Mouse (Mus musculus) ZHBTc4 (cell line): ENCODE measurements around the gene Ephb2.

Experiments used
- DNase-seq: peaks from one replicate; pipeline ENCODE4 v3.0.0-alpha.2; 2011; ENCODE audit warnings: low read depth, low spot score

The Ephb2 gene

DNA sequence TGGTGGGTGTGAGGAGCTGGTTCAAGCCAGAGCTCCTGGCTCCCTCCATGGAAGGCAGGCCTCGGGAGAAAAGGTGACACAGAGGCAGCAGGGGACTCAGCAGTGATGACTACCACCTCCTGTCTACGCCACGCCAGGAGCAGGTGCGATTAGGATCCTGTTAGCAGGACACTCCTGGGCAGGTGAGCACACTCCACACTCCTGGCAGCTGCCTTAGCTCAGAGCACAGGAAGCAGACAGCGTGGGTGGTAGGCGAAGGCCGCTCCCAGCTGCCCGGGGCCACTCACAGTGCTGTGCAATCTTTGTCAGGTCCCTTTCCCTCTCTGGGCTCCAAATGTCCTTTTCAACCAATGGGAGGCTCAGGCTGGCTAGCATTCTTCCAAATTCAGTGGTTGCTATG, 34.3 kb downstream of the Ephb2 start:
- peak; percentile 41 for DNase-seq

DNA sequence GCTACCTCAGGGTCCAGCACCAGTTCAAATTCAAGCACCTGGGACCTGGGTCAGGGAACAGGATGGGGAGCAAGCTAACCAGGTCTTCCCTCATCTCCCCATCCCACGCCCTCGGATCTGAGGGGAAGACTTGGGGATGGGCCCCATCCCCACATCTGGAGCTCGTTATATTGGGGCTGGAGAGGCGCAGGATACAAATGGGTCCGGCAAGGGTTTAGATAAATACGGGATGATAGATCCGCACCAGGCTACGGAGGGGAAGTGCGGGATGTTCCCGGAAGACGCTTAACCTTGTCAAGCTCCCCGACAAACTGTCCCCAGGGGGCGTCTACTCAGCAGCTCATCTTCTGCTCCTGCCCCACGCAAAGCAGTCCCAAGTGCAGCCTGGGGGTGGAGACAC, 35.4 kb downstream of the Ephb2 start:
- no peak for DNase-seq

DNA sequence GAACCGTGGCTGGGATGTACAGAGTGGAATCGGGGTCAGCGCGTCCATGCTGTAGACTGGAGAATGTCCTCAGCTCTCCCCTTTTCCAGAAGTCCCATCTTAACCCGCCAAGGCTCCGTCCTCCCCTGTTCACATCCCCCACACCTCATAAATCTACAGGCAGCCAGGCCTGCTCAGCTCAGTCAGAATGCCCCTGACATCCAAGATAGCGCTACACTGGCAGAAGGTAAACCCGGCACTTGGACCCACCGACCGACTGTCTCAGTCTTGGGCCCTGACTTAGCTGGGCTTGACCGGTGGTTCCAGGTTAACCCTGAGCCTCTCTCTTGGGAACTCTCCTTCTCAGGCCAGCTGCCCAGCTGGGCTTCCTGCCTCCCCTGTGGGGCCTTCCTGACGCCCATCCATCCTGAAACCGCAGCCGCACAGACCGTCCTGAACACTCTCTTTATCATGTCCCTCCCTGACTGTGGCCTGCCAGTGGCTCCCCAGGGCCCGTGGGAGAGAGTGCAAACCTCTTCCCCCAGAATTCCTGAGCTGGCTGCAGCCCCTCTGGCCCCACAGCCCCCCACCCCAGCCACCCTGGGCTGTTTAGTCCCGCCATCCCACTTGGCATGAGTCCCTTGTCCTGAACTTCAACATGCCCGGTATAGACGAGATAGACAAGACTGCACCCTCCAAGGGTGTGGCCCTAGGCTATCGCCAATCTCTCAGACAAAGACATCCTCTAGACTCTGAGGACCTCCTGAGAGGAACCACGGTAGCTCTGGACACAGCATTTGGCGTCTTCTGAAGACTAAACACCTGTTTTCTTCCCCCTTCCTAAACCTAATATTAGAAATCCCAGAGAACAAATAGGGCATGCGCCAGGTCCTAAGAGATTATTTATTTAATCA, 37.9 kb downstream of the Ephb2 start:
- no peak for DNase-seq

DNA sequence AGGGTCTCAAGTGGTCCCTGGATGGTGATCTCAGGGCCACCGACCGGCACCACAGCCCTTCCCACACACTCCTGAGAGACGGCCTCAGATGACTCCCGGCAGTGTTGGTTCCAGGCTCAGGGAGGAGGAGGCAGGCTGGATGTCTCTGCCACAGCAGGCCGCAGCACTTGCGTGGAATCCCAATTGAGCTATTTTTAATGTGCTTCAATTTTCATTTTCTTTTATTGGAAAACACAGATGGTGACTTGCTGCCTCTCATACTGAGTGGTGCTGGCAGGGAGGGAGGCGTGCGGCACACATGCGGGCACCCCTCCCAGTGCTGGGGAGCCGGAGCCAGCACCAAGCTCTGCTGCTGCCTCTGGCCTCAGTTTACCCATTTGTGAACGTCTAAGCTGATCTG, 42.5 kb downstream of the Ephb2 start:
- no peak for DNase-seq

DNA sequence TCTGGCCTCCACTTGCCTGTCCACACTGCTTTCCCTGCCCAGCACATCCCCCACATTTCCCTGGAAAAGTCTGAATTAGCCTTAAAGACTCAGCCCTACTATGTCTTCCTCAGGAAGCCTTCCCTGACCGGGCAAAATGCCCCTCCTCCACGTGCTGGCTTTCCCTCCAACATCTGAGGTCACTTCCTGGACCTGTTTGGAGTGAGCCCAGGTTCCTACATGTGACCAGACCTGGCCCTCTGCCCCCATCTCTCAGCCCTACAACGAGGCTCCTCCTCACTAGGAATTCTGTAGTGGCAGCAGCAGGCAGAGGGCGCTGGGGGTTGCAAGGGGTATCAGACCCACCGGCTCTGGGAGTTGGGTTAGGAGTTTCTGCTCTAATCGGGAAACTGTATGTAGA, 46.0 kb downstream of the Ephb2 start:
- DNase-seq: no peak

DNA sequence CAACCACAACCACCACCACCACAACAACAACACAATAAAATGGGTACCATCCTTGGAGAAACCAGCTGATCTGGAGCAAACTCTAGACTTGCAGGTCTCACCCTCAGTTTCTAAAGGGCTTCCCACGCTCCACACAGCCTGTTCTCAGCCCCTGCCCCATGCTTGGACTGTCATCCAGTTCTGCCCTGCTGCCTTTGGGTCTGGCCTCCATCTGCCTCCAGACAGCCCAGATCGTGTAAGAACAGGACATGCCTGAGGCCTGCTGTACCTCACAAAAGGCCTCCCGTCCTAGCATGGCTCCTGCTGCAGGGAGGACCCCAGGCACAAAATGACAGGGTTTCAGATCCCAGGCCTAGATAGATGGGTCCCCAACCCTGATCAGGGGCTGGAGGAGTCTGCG, 48.4 kb downstream of the Ephb2 start:
- no peak for DNase-seq

DNA sequence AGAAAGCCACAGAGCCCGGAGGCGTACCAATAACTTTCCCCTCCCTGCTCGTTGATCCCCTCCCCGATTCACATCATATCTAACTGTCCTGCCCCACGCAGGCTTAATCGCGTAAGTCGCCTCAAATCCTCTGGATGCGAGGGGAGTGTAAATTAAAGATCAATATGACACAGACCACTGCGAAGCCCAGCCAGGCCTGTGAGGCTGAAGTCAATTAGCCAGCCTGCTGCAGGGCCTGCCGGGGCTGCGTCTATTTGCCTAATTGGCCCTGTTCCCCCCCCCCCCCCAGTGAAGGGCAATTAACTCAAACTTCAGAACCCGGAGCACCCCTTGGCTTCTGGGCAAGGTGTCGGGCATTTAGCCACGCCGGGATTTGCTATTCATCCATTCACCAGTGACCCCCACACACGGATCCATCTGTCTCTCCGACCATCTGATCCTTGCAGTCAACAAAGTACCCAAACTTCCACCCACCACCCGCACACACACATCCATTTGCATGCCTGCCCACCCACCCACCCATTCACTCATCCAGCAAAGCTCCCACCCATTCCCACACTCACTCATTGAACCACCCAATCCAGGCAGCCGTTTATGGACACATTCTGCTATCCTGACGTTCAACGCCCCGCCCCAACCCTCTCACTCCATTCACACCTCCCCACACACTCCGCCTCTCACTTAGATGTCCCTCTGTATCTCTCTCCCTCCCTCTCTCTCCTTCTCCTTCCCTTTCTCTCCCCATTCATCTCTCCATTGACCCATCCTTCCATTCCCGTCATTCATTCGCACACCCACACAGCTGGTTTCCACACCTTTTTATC, 49.1 kb downstream of the Ephb2 start:
- no peak for DNase-seq

DNA sequence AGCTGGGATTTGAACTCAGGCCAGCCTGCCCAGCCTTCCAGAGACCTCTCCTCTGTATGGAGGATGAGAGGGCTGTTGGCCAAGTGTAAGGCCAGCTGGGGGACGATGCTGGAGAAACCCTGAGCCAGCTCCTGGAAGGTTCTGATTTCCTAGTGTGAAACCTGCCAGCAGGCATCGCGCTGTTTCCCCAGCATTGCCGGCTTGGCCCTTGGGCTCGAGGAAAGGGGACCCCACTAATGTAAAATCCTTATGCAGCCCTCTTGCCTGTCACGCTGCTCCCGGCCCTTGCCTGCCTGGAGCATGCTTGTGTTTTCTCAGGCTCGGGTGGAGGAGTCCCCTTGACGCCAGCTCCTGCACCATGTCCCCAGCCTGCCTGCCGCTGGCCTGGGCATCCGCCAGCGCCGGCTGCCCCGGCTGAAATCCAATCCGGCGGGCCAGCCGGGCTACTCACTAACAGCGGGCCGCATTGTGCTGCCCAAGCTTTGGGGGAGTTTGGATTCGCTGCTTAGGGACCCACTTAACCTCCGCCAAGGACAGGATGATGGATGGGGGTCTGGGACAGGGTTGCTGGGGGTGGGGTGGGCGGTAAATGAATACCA, 52.1 kb downstream of the Ephb2 start:
- DNase-seq: no peak

DNA sequence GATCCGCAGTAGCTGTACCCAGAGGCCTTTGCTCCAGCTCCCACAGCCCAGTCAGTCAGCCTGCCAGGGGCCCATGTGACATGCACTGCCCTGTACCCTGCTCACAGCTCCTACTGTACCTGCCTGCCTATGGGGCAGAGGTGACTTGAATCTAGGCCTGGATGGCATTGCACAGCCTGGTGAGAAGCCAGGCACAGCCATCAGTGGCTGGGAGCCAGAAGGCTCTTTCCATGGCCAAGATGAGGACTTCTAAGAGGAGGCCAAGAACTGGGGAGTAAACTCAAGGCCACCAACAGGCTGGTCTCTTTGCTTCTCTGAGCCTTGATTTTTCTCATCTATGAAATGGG, 53.2 kb downstream of the Ephb2 start:
- no peak for DNase-seq

DNA sequence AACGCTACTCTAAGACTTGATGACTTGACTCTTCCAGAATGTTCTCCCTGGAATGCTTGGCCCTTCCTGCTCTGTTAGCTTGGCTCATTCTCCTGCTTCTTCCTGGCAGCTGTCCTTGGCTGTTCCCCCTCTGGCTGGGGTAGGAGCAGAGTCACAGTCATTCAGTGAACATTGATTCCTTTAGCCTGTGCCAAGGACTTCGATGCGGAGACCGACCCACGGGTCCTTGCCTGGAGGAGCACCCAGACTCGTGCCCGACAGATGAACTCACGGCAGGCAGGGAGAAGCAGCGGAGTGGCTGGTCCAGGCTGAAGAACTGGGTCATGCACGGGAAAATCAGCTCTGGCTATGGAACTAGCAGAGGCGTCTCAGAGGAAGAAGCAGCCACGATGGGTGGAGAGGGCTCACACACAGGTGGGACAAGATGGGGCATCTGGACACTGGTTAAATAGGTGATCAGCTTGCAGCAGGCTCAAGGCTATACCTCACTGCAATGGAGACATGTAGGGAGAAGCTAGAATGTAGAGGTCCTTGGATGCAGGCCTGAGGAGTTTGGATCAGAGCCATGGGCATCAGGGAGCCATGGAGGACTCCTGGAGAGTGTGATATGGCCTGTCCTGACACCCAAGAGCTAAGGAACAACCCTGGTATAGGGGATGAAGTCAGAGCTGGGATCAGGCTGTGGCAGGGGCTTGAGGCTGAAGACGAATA, 53.8 kb downstream of the Ephb2 start:
- DNase-seq: no peak

DNA sequence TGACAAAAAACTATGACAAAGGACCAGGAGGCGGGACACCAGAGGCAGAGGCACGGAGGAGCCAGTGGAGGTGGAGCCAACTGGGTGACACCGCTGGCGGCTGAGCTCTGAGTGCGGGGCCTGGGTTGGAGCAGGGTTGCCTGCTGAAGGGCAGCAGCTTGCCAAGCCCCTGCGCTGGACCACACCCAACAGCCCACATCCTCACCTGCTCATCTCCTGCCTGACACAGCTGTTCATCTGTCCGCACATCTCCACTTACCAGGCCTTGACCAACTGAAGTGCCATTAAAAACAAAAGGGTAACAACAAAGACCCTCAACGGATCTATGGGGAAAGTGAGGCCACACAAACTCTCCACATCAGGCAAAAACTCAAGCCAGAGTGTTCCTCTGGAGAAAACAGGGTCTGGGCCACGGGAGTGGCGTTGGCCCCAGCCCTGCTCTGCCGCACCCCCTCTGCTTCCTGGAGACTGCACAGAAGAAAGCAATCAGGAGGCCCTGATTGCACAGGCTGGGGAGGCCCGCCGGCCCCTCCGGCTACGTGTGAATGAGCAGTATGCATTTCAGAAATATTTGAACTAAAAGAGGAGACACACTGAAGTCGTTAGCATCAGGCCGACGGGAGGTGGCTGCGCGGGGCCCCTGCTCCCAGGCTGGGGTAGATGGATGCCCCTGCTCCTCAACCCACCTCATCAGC, 55.4 kb downstream of the Ephb2 start:
- peak; percentile 30 for DNase-seq

DNA sequence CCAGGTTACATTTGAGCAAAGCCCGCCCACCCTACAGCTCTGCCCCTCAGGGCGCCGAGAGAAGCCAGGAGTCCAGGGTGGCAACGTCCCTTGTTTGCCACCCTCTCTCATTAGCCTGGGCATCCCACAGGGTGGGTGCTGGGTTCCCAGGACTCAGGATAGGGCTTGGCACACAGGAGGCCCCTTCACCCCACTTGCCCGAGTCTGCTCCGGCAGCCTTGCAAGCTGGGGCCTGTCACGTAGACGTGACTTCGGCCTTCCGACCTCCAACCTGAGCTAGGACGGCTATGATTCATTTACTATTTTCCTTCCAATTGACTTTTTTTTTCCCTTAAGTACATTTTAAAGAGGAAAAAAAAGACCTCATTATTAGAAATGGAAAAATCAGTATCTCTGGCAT, 56.6 kb downstream of the Ephb2 start:
- DNase-seq: no peak

DNA sequence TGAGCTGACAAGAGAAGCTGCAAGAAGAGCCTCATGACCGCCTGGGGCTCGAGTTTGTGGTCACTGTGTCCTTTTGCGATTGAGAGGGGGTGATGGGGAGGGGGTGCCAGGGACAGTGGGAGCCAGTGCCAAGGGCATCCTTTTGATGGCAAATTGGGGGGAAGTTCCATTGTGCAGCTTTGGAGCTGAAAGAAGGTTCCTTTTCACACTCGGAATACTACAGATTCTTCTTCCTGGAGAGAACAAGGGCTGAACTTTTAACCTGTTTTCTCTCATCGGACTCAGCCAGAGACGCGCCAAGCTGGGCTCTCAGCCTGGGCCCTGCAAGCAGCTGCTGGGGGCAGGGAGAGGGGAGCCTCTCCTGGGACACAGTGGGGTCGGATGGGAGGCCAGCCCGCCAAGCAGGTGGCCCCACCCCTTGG, 59.3 kb downstream of the Ephb2 start:
- DNase-seq: no peak

DNA sequence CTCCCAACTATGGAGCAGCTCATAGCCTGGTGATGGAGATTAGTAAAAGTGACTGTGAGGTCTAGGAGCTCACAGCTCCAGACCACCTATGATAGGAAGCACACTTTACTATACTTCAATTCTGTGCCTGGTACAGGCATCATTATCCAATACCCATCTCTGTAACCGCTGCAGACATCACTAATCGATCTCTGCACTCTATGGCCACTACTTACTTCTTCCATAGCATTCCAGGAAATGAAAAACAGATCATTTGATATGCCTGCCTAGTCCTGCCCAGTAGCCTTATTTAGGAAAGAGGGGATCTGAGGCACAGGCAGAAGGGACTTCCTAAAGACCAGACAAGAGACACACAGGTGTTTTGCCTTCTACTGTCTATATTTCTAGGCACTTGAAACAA, 59.9 kb downstream of the Ephb2 start:
- DNase-seq: peak; percentile 55

DNA sequence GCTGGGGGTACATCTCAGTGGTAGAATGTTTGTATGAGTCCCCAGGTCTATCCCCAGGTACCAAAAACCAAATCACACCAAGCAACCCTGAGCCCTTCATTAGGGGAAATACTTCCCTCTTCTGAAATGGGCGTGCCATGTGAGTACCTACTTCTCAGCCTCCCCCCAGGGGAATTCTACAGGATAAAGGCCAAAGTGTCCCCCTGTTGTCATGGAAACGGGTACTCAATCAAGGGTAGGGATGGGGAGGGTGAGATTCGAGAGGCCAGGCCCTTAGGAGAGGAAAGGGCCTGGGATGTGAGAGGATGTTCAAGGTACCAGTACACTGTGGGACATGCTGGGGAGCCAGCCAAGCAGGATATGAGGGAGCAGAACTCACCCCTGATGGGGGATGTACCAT, 61.6 kb downstream of the Ephb2 start:
- no peak for DNase-seq

DNA sequence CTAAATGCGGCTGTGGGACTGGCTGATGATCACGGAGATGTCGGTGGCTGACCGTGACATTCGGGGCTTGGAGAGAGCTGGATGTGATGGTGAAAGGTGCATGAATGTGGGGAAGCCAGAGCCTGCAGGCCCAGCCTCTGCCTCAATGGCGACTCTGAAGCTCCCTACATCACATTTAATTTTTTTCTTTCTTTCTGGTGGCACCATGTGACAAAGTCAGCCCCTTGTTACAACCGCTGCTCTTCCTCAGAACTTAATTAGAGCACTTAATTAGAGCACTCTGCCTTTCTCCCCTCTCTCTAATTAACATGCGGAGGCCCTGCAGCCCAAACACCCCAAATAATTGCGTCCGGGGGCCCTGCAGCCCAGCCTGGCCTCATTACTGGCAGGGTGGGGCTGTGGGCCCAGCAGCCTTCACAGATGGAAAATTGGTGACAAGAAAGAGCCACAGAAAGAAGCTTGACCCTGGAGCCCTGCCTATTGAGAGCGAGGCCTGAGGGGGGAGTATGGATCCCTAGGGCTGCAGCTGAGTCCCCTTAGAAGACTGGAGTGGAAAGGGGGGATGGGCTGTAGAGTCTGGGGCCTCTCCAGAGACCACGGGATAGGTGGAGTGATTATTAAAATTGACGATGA, 62.7 kb downstream of the Ephb2 start:
- DNase-seq: no peak

DNA sequence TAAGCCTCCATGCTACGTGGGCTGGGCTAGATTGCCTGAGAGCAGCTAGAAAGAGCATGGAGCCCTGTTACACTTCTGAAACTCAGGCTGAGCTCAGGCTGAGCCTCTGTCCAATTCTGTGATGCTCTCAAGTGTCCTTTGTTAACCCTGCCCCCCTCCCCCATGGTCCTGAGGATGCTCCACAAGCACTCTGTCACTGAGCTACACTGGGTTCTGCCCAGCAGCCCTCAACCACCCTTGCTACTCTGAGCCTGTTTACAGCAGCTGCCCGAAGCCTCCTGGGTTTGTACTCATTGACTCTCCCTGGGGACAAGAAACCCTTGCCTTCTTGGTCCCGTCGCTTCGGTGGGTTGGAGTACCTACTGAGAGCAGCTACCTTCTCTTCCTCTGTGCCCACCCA, 63.5 kb downstream of the Ephb2 start:
- DNase-seq: no peak

DNA sequence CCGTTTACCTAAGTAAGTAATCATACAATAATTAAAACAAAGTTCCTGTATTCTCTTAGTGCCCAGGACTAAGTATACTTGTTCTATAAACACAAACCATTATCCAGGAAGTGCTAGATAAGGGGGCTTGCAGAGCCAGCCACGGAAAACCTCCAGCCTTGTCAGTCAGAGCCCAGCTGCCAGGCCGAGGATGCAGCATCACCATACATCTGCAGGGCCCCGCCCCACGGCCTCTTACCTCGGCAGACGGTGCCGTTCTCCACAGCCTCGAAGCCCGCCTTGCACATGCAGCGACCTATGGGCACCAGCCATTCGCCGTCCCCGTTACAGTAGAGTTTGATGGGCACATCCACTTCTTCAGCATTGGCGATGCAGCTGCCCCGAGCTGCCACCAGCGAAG, 65.1 kb downstream of the Ephb2 start:
- peak; percentile 48 for DNase-seq

DNA sequence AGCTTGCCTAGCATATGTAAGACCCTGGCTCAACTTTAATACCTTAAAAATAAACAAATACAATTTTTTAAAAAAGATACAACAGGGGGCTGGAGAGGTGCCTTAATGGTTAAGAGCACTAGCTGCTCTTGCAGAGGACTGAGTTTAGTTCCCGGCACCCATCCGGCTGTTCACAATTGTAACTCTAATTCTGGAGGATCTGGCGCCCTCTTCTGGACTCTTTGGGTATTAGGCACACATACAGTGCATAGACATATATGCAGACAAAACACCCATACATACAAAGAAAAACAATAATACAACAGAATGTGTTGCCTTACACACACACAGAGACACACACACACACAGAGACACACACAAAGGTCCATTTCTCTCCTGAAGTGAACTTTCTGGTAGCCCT, 67.3 kb downstream of the Ephb2 start:
- DNase-seq: peak; percentile 44

DNA sequence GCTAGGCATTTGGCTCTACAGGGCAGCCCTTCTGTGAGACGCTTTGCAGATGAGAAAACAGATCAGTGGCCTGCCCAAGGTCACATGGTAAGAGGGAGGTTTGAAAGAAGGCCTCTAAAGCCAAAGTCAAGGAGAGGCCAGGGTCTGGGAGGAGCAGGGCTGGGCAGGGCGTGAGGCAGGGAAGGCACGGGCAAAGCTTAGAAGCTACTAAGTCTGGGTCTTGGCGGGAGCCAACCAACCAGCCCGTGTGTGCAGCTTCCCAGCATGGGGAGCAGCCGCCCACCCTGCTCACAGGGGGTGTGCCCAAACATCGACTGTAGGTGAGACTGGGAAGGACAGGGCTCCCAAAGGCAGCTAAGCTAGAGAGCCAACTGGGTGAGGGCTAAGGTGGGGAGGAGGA, 70.7 kb downstream of the Ephb2 start:
- DNase-seq: peak; percentile 89

DNA sequence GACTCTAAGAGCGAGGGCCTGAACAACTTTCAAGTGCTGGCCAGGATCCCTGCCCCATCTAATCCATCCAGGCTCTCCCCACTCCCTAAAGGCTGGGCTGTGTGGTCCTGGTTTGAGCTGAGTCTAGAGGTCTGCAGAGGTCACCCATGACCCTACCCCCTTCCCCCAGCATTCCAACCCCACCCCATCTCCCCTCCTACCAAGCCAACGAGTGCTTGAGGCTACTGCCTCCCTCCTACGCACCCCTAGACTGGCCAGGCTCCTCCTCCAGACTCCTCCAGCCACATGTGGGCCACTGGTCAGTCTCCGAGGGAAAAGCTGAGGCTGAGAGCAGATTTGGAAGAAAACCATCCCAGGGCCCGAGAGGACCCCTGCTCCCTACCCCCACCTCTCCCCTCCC, 72.4 kb downstream of the Ephb2 start:
- peak; percentile 31 for DNase-seq
